Mouse (Mus musculus) intestine, embryonic 16.5 days (tissue): ENCODE data around the gene Ccnt1. TPM values are rescaled to one million over a fixed set of nuclear protein-coding genes. Genes with fewer than 3 reads are reported as not detected.

ENCODE experiments used
- ATAC-seq: fragments of 200-750 bp; cut with Nextera tagmentation; 2 replicates; pipeline ENCODE4 v1.8.0; 2017; ENCODE audit warnings: moderate TSS enrichment, moderate library complexity
- H3K27ac ChIP-seq: fragments of 300-500 bp; sonication (generic); 2 replicates; pipeline ENCODE4 v1.5.1; 2014; ENCODE audit warnings: mild to moderate bottlenecking, low read length
- H3K27me3 ChIP-seq: fragments of 300-500 bp; sonication (generic); replicated peaks from 2 replicates; pipeline ENCODE4 v1.6.1; 2014; ENCODE audit warnings: low read length, control low read depth, mixed read lengths; ENCODE audit not compliant: control insufficient read depth, insufficient read depth
- H3K36me3 ChIP-seq: fragments of 300-500 bp; sonication (generic); 2 replicates; pipeline ENCODE4 v1.6.1; 2014; ENCODE audit warnings: low read length, control low read depth; ENCODE audit not compliant: control insufficient read depth, insufficient read depth
- H3K4me1 ChIP-seq: fragments of 300-500 bp; sonication (generic); 2 replicates; pipeline ENCODE4 v1.6.1; 2014; ENCODE audit warnings: low read length, control low read depth, mixed read lengths; ENCODE audit not compliant: control insufficient read depth, insufficient read depth
- H3K4me2 ChIP-seq: fragments of 300-500 bp; sonication (generic); 2 replicates; pipeline ENCODE4 v1.6.1; 2014; ENCODE audit warnings: low read depth, low read length, control low read depth
- H3K4me3 ChIP-seq: fragments of 300-500 bp; sonication (generic); 2 replicates; pipeline ENCODE4 v1.5.1; 2014; ENCODE audit warnings: mild to moderate bottlenecking, low read length
- H3K9ac ChIP-seq: fragments of 300-500 bp; sonication (generic); 2 replicates; pipeline ENCODE4 v1.6.1; 2014; ENCODE audit warnings: low read depth, low read length
- H3K9me3 ChIP-seq: fragments of 300-500 bp; sonication (generic); 2 replicates; pipeline ENCODE4 v1.6.1; 2016; ENCODE audit warnings: low read length, control low read depth; ENCODE audit not compliant: control insufficient read depth
- WGBS: fragments of 180-500 bp; shearing (Covaris S2); extraction: QIAGEN DNeasy Blood & Tissue Kit; methylation state at CpG from one replicate; pipeline ENCODE4 v1.1.7; 2014; 5-methylcytosine and 5-hydroxymethylcytosine counted together
- polyA plus RNA-seq: library from polyadenylated mRNA; unstranded; fragments of >200 nt; fragmentation: Nextera tagmentation; extraction: Ambion mirVana; gene quantifications from 2 replicates; pipeline ENCODE4 v1.2.1, GENCODE M21; 2015

The Ccnt1 gene
- polyA plus RNA-seq, 1 experiment from 2014 or later, result 43.7 TPM

DNA sequence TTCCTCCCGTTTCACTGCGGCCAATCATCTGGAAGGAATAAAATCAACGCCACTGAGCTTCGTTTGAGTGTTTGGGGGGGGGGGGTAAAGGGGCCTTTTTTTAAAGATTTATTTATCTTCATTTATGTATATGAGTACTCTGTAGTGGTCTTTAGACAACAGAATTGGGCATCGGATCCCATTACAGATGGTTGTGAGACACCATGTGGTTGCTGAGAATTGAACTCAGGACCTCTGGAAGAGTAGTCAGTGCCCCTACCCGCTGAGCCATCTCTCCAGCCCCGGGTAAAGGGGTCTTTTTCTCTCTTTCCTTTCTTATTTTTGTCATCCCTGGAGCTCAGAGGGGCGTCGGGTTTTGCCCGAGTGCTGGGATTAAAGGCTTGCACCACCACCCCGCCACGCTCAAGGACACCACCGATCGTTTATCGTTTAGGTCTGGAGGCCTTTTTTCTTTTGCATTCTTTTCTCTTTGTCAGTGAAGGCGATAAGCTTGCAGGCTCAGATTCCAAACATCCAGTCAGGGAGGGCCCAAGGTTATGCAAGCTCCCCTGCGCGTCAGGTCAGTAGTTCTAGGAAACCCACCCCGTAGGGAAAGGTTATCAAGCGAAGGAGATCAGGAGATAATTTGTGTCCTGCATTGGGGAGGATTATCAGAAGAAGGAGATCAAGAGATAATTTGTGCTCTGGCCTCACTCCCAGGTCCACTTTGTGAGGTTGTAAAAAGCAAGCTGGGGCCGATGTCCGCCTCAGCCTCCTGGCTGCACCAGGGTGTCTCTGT, 2.3 kb downstream of the Ccnt1 start:
- Histone ChIP-seq H3K4me3 (peak overlapping the region; percentile 71), H3K4me1 (peaks cover 20% of the 10 kb centered on the region), H3K9me3 (no peaks in the 10 kb centered on the region), H3K27ac (peak overlapping the region; percentile 94), H3K36me3 (no peaks in the 10 kb centered on the region), H3K4me2 (peak overlapping the region; percentile 75), H3K27me3 (no peaks in the 10 kb centered on the region), H3K9ac (peak overlapping the region; percentile 73)
- no peak for ATAC-seq
- WGBS, result 5% methylated on average over 22 of the region's 22 CpGs

DNA sequence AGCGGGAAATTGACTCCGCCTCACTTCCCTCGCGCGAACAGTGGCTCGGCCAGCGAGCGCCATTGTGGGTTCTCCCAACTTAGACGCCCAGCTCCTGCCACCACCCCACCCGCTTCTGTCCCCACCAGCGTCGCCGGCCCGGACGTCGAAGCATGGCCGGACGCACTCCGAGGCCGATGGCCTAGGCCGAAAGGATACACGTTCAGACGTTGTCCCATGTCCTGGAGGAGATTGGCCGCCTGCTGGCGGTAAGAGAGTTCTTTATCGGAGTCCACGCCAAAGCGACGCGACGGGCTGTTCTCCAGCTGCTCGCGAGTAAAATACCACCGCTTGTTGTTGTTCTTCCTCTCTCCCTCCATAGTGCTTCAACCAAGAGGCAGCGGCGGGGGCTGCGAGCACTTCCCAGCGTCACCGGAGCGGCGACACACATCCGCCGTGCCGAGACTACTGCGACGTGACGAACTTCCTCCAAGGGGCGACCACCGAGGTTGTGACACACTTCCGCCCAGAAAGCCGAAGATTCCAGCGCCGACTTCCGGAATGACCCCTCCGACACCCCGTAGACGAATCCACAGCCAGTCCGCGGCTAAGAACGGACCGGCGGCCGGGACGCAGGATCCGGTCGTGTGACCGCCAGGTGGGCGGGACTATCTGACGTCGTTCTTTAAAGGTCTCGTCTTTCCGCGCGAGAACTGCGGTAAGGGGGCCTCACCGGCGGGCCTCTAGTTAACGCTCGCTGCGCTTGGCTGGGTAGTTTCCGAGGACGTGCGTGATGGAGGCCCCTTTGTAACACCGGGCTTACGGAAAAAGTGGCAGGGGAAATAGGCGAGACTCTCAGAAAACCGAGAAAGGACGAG, 3.2 kb downstream of the Ccnt1 start:
- under 1% methylated on average over 88 of the region's 88 CpGs for WGBS
- H3K4me2 ChIP-seq, result peak overlapping the region; percentile 86
- peak overlapping the region; percentile 92 for H3K9ac ChIP-seq
- H3K9me3 ChIP-seq, result no peaks in the 10 kb centered on the region
- H3K27me3 ChIP-seq, result no peaks in the 10 kb centered on the region
- H3K36me3 ChIP-seq, result 0 out of 2 replicates have a peak, but pooled peaks cover 3% of the 10 kb centered on the region
- peak overlapping the region; percentile 97 for H3K27ac ChIP-seq
- H3K4me3 ChIP-seq, result peak overlapping the region; percentile 90
- ATAC-seq, result peak; percentile 96
- H3K4me1 ChIP-seq, result peaks cover 20% of the 10 kb centered on the region

GRCm38 (mm10) chr15:98566973-98567277, 3.8 kb downstream of the Ccnt1 start:
- Histone ChIP-seq H3K4me3 (peak overlapping the region; percentile 90), H3K9me3 (no peaks in the 10 kb centered on the region), H3K27me3 (no peaks in the 10 kb centered on the region), H3K9ac (peak overlapping the region; percentile 92), H3K36me3 (0 out of 2 replicates have a peak, but pooled peaks cover 3% of the 10 kb centered on the region), H3K27ac (peak overlapping the region; percentile 97), H3K4me2 (peak overlapping the region; percentile 86), H3K4me1 (peaks cover 20% of the 10 kb centered on the region)
- WGBS, result under 1% methylated on average over 15 of the region's 15 CpGs
- no peak for ATAC-seq

DNA sequence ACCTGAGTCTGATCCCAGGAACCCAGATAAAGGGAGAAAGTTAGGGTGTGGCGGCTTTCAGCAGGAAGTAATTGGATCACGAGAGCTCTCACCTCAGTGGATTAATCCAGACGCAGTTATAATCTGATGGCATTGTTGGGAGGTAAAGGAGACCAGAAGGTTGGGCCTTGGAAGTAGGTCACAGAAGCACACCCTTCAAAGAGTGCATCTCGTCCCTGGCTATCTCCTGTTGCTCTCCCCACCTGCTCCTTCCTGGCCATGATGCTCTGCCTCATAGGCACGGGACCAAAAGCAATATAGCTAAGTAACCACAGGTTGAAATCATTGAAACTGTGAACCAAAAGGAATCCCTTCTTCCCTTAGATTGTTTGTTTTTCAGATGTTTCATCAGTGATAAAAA, 13.5 kb downstream of the Ccnt1 start:
- H3K27me3 ChIP-seq, result no peaks in the 10 kb centered on the region
- H3K4me3 ChIP-seq, result no peak overlapping the region
- no peak overlapping the region for H3K4me2 ChIP-seq

DNA sequence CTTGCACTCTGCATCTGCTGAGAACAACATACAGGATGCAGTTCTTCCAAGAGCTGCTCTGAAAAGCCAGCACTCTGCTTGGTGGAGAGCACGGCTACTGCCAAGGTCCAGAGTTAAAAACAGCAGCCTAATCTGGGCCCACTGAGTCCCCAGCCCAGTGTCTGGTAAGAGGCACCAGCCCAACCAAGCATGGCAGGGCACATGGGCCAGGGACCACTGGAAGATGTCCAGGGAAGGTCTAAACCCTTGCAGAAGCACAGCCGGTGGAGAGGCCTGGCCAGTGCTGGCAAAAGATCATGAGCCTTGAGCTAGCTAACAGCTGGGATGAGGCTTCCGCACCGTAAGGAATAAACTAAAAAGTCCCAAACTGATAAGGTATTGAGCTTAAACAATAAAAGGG, 14.8 kb downstream of the Ccnt1 start:
- Histone ChIP-seq H3K27me3 (no peaks in the 10 kb centered on the region), H3K9ac (no peak overlapping the region), H3K4me2 (no peak overlapping the region), H3K4me1 (no peaks in the 10 kb centered on the region), H3K36me3 (peaks cover 15% of the 10 kb centered on the region), H3K9me3 (no peaks in the 10 kb centered on the region), H3K4me3 (no peak overlapping the region), H3K27ac (no peak overlapping the region)
- no peak for ATAC-seq
- 97% methylated on average over 4 of the region's 4 CpGs for WGBS

More for the DNA sequence above, 13.5 kb downstream of the Ccnt1 start:
- no peaks in the 10 kb centered on the region for H3K4me1 ChIP-seq
- no peak overlapping the region for H3K9ac ChIP-seq
- ATAC-seq, result no peak
- no peak overlapping the region for H3K27ac ChIP-seq
- 85% methylated on average over 5 of the region's 5 CpGs for WGBS
- no peaks in the 10 kb centered on the region for H3K9me3 ChIP-seq
- 0 out of 2 replicates have a peak, but pooled peaks cover 7% of the 10 kb centered on the region for H3K36me3 ChIP-seq

- Histone ChIP-seq H3K4me3 (no peak overlapping the region), H3K4me1 (no peaks in the 10 kb centered on the region), H3K9ac (no peak overlapping the region), H3K4me2 (no peak overlapping the region), H3K27me3 (no peaks in the 10 kb centered on the region), H3K9me3 (no peaks in the 10 kb centered on the region), H3K27ac (no peak overlapping the region), H3K36me3 (peaks cover 12% of the 10 kb centered on the region)
- no peak for ATAC-seq
- WGBS, result 86% methylated on average over 2 of the region's 2 CpGs
These were observed 18.0 kb downstream of the Ccnt1 start for GRCm38 (mm10) chr15:98552758-98553157.

- no peaks in the 10 kb centered on the region for H3K9me3 ChIP-seq
- ATAC-seq, result no peak
- H3K27me3 ChIP-seq, result no peaks in the 10 kb centered on the region
- no peak overlapping the region for H3K4me2 ChIP-seq
- no peaks in the 10 kb centered on the region for H3K4me1 ChIP-seq
- 89% methylated on average over 5 of the region's 5 CpGs for WGBS
- no peak overlapping the region for H3K4me3 ChIP-seq
- no peak overlapping the region for H3K27ac ChIP-seq
- H3K36me3 ChIP-seq, result peaks cover 26% of the 10 kb centered on the region
- no peak overlapping the region for H3K9ac ChIP-seq
These were observed 23.9 kb downstream of the Ccnt1 start for GRCm38 (mm10) chr15:98546843-98547242.

DNA sequence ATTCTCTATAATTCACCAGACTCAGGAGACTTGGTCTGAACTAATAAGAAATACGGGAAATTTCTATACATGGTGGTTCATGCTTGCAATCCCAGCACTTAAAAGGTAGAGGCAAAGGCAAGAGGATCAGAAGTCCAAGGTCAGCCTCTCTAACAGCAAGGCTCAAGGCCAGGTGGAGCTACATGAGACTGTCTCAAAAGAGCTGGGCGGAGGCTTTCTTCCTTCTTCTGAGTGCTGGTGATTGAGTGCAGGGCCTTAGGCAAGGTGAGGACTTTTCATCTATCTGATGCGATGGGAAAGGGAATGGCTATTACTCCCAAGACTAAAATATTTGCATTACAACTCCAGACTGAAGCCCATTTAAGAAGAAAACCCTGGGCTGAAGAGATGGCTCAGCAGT, 25.6 kb downstream of the Ccnt1 start:
- no peaks in the 10 kb centered on the region for H3K27me3 ChIP-seq
- H3K27ac ChIP-seq, result no peak overlapping the region
- 87% methylated on average over 3 of the region's 3 CpGs for WGBS
- H3K9ac ChIP-seq, result no peak overlapping the region
- no peak for ATAC-seq
- H3K9me3 ChIP-seq, result no peaks in the 10 kb centered on the region
- H3K4me1 ChIP-seq, result 0 out of 2 replicates have a peak, but pooled peaks cover 3% of the 10 kb centered on the region
- no peak overlapping the region for H3K4me3 ChIP-seq
- no peak overlapping the region for H3K4me2 ChIP-seq
- H3K36me3 ChIP-seq, result peaks cover 19% of the 10 kb centered on the region

DNA sequence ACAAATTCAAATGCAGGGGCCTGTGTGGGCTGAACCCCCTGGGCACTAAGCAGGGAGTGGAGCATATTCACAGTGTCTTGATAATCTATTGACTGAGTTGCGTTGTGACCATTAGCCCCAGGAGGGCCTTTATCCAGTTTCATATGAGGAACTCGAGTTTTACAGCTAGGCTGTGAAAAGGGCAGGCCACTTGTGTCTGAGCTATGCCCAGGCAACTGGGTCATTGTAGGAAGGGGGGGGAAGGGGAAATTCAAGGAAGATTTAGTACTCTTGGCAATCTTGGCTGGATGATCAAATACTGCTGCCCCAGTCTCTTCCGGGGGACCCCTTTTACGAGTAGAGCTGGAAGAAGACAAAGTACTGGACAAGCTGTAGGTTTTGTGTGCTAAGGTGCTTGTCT, 27.4 kb downstream of the Ccnt1 start:
- H3K9ac ChIP-seq, result no peak overlapping the region
- no peak overlapping the region for H3K4me2 ChIP-seq
- 82% methylated on average over 4 of the region's 4 CpGs for WGBS
- no peak overlapping the region for H3K4me3 ChIP-seq
- no peak overlapping the region for H3K27ac ChIP-seq
- H3K36me3 ChIP-seq, result peaks cover 22% of the 10 kb centered on the region
- H3K27me3 ChIP-seq, result no peaks in the 10 kb centered on the region
- H3K4me1 ChIP-seq, result 0 out of 2 replicates have a peak, but pooled peaks cover 3% of the 10 kb centered on the region
- ATAC-seq, result no peak
- H3K9me3 ChIP-seq, result no peaks in the 10 kb centered on the region
